In genomic region chr5:149045470-149046085, GRCm38 (mm10) we compare ENCODE assay signal across 23 mouse cellular contexts. TPM values are rescaled to one million over a fixed set of nuclear protein-coding genes. Genes with fewer than 3 reads are reported as not detected.
DNase-seq lines count a peak whose midpoint lies in the region; ATAC-seq and TF ChIP-seq lines count a peak whose summit lies in the region.
"Had no signal": no experiment of that assay in that cellular context is flagged by ENCODE, and none has a peak within 500 bp of the region (broad histone marks: within the 10 kb centered on the region; RNA-seq: fewer than 3 reads in every experiment).

No protein-coding gene starts in this region.

- H3K4me3 ChIP-seq in heart, embryonic 10.5 days = no peak overlapping the region
- no peak overlapping the region for H3K4me3 ChIP-seq in CH12.LX (replicated peaks in 1 of 3; ENCODE audit: low read depth in 2 of 3, low read length in 2 of 3, poor library complexity in 1 of 3)
- H3K4me3 ChIP-seq in intestine, postnatal 0 days (ENCODE audit: low read depth, low read length) = no peak overlapping the region
- H3K4me3 ChIP-seq: embryonic facial prominence, embryonic 15.5 days; heart, embryonic 12.5 days; intestine, embryonic 15.5 days; kidney, embryonic 15.5 days; liver, embryonic 12.5 days; lung, embryonic 15.5 days had no signal

- no peak for TF ChIP-seq RAD21 in CH12.LX (IDR thresholded peaks at IDR 0.05; ENCODE audit: low read depth, low read length)

- H3K9ac ChIP-seq in CH12.LX (ENCODE audit: insufficient read depth, low read depth) = no peak overlapping the region
- H3K9ac ChIP-seq in intestine, postnatal 0 days (ENCODE audit: low read depth, low read length) = no peak overlapping the region
- H3K9ac ChIP-seq: embryonic facial prominence, embryonic 15.5 days; heart, embryonic 12.5 days; hindbrain, embryonic 14.5 days; intestine, embryonic 15.5 days; kidney, embryonic 15.5 days; liver, embryonic 12.5 days; lung, embryonic 15.5 days had no signal

- WGBS in heart, embryonic 10.5 days = 88% methylated on average over 9 of the region's 9 CpGs
- WGBS in intestine, postnatal 0 days = 80% methylated on average over 9 of the region's 9 CpGs

- 0 out of 2 replicates have a peak, but pooled peaks have one; percentile 13 for ATAC-seq in megakaryocyte-erythroid progenitor cell, adult 5-6 weeks (replicated peaks; ENCODE audit: low FRiP score, low TSS enrichment, poor library complexity, severe bottlenecking)
- ATAC-seq in intestine, postnatal 0 days = no peak
- ATAC-seq: CD4-positive, CD25-positive, alpha-beta regulatory T cell, adult 4 months; intestine, embryonic 15.5 days; liver, embryonic 12.5 days; midbrain, embryonic 16.5 days had no signal

- no peak overlapping the region for H3K4me2 ChIP-seq in CH12.LX (ENCODE audit: insufficient read depth, low read depth, poor library complexity, severe bottlenecking)
- H3K4me2 ChIP-seq in intestine, postnatal 0 days (replicated peaks; ENCODE audit: low read depth) = no peak overlapping the region
- H3K4me2 ChIP-seq: embryonic facial prominence, embryonic 15.5 days; heart, embryonic 12.5 days; hindbrain, embryonic 14.5 days; intestine, embryonic 15.5 days; kidney, embryonic 15.5 days; liver, embryonic 12.5 days; lung, embryonic 15.5 days had no signal

- no peak for TF ChIP-seq EP300 in CH12.LX (IDR thresholded peaks at IDR 0.05; ENCODE audit: low read length)

- no peaks in the 10 kb centered on the region for H3K9me3 ChIP-seq in heart, embryonic 10.5 days
- H3K9me3 ChIP-seq in CH12.LX (replicated peaks; ENCODE audit: low read length) = peaks cover 2% of the 10 kb centered on the region
- no peaks in the 10 kb centered on the region for H3K9me3 ChIP-seq in intestine, postnatal 0 days (ENCODE audit: control insufficient read depth)
- H3K9me3 ChIP-seq: embryonic facial prominence, embryonic 15.5 days; heart, embryonic 12.5 days; intestine, embryonic 15.5 days; kidney, embryonic 15.5 days; liver, embryonic 12.5 days; lung, embryonic 15.5 days had no signal

- no peaks in the 10 kb centered on the region for H3K4me1 ChIP-seq in heart, embryonic 10.5 days
- H3K4me1 ChIP-seq in CH12.LX (ENCODE audit: control insufficient read depth in 1 of 2, insufficient read depth in 2 of 2) = peaks cover 0 to 13% of the 10 kb centered on the region in 2 experiments; a peak in 1 of 4 replicates
- no peaks in the 10 kb centered on the region for H3K4me1 ChIP-seq in intestine, postnatal 0 days (replicated peaks; ENCODE audit: control insufficient read depth, insufficient read depth, low read length)
- H3K4me1 ChIP-seq: embryonic facial prominence, embryonic 15.5 days; intestine, embryonic 15.5 days had no signal

- peaks cover 12% of the 10 kb centered on the region for H3K79me2 ChIP-seq in CH12.LX (replicated peaks; ENCODE audit: control insufficient read depth, extremely low read depth, insufficient read depth, poor library complexity, severe bottlenecking)

- H3K36me3 ChIP-seq in heart, embryonic 10.5 days = peaks cover 37% of the 10 kb centered on the region
- H3K36me3 ChIP-seq in CH12.LX (replicated peaks in 1 of 2; ENCODE audit: control insufficient read depth in 1 of 2, insufficient read depth in 1 of 2, low read length in 1 of 2) = peaks cover 22 to 37% of the 10 kb centered on the region in 2 experiments
- peaks cover 13% of the 10 kb centered on the region for H3K36me3 ChIP-seq in intestine, postnatal 0 days (ENCODE audit: control insufficient read depth, insufficient read depth)

- intact Hi-C loops in heart, postnatal 10 days (cut with DNase I) = no loop called here

- in situ Hi-C loops in CH12.LX (cut with MboI; ENCODE audit: low pct_ligation_motif_present, low pct_unique_long_range_greater_than_20kb, low sequenced_read_pairs) = no loop called here

- H3K27ac ChIP-seq in heart, embryonic 10.5 days = no peak overlapping the region
- no peak overlapping the region for H3K27ac ChIP-seq in CH12.LX (ENCODE audit: insufficient read depth, low read depth)
- no peak overlapping the region for H3K27ac ChIP-seq in intestine, postnatal 0 days (ENCODE audit: low read depth, low read length)
- H3K27ac ChIP-seq: embryonic facial prominence, embryonic 15.5 days; hindbrain, embryonic 14.5 days; intestine, embryonic 15.5 days; kidney, embryonic 15.5 days; liver, embryonic 12.5 days; lung, embryonic 15.5 days had no signal

- dilution Hi-C loops in CH12.LX (cut with MboI; ENCODE audit: extremely low pct_ligation_motif_present, extremely low pct_unique_long_range_greater_than_20kb, low sequenced_read_pairs) = no loop called here

- peak; percentile 34 for TF ChIP-seq POLR2A in CH12.LX (IDR thresholded peaks at IDR 0.05; ENCODE audit: low read depth, low read length)

- H3K27me3 ChIP-seq in heart, embryonic 10.5 days (ENCODE audit: insufficient read depth, poor library complexity, severe bottlenecking) = no peaks in the 10 kb centered on the region
- H3K27me3 ChIP-seq in CH12.LX (replicated peaks) = no peaks in the 10 kb centered on the region
- H3K27me3 ChIP-seq in intestine, postnatal 0 days (replicated peaks; ENCODE audit: control insufficient read depth, insufficient read depth, low read length) = no peaks in the 10 kb centered on the region
- H3K27me3 ChIP-seq: embryonic facial prominence, embryonic 15.5 days; heart, embryonic 12.5 days; intestine, embryonic 15.5 days; kidney, embryonic 15.5 days; liver, embryonic 12.5 days; lung, embryonic 15.5 days had no signal

- peak; percentile 24 to 35 for DNase-seq in heart, postnatal 10 days
- DNase-seq in heart, embryonic 10.5 days (ENCODE audit: low spot score) = no peak
- DNase-seq in CH12.LX (ENCODE audit: extremely low read depth) (no peak), NIH3T3 (ENCODE audit: low read depth) (peak; percentile 40)
- DNase-seq in cerebellum, adult 8-10 months = no peak
- DNase-seq: cerebellum, adult 2 months; kidney, postnatal 4 days; right cerebral cortex, postnatal 14 days; thymus, adult 2 months had no signal

- no peak for TF ChIP-seq CTCF in CH12.LX (conservative IDR thresholded peaks at IDR 0.05 in 1 of 2, IDR thresholded peaks at IDR 0.05 in 1 of 2; ENCODE audit: low read depth in 2 of 2, low read length in 2 of 2)
- no peak for TF ChIP-seq CTCF in intestine, postnatal 0 days (IDR thresholded peaks at IDR 0.05; ENCODE audit: low read depth)

TF ChIP-seq in CH12.LX, 34 proteins besides CTCF, POLR2A, EP300 and RAD21:
- peak; percentile 94 for TF ChIP-seq POLR2AphosphoS2 (IDR thresholded peaks at IDR 0.05; ENCODE audit: low read depth, low read length)
- no peak for TF ChIP-seq MXI1 (IDR thresholded peaks at IDR 0.05; ENCODE audit: low read depth, low read length)
- no peak for TF ChIP-seq JUND (conservative IDR thresholded peaks at IDR 0.05; ENCODE audit: low read depth, low read length)
- no peak for TF ChIP-seq TCF12 (IDR thresholded peaks at IDR 0.05; ENCODE audit: low read depth, low read length)
- no peak for TF ChIP-seq USF1 (IDR thresholded peaks at IDR 0.05; ENCODE audit: low read depth, low read length)
TF ChIP-seq in CH12.LX: peak in this region for 1.

RNA-seq across cellular contexts. Expression of gene Gm42791, which starts 50.6 kb away (rescaled TPM):
- 1 to 10 TPM; 4.1 to 6.0 TPM for total RNA-seq in heart, postnatal 10 days (2021)
- 0.57 and 2.6 TPM in 2 replicates for polyA plus RNA-seq in heart, embryonic 10.5 days (2016; fragmentation: Nextera tagmentation; extraction: Ambion mirVana)
- total RNA-seq in CH12.LX (2012; rRNA removed) (not detected in 2 replicates), CH12.LX (2014; rRNA removed) (0.42 TPM in 1 of 2 replicates, not detected in the other)
- 1.3 and 2.1 TPM in 2 replicates for polyA plus RNA-seq in CH12.LX (2012; ENCODE audit: insufficient read length, low read depth)
- total RNA-seq in megakaryocyte-erythroid progenitor cell, adult 5-6 weeks (2014; fragmentation: Nextera tagmentation) = 12.5 TPM in 1 of 2 replicates, not detected in the other
- total RNA-seq in megakaryocyte-erythroid progenitor cell, adult 5-6 weeks (2017) = 7.8 and 10.8 TPM in 2 replicates
- polyA plus RNA-seq in intestine, postnatal 0 days (2015; fragmentation: Nextera tagmentation; extraction: Ambion mirVana) = not detected in 2 replicates
- polyA plus RNA-seq: cerebellum, adult 2 months; cortical plate, adult 2 months; gonadal fat pad, adult 2 months; heart, embryonic 12.5 days; kidney, embryonic 15.5 days; thymus, adult 2 months; urinary bladder, adult 2 months had no signal

Comparison
In these comparisons a context has a peak if more than half of its experiments do, and no peak if none do; other contexts are left out.
1. DNase-seq: peak in heart, postnatal 10 days (2 of 2) and NIH3T3 (single experiment); none in heart, embryonic 10.5 days (single experiment), CH12.LX (single experiment) and cerebellum, adult 8-10 months (single experiment).